Mouse (Mus musculus): ENCODE measurements around the gene Dennd1a.

The Dennd1a gene

DNA sequence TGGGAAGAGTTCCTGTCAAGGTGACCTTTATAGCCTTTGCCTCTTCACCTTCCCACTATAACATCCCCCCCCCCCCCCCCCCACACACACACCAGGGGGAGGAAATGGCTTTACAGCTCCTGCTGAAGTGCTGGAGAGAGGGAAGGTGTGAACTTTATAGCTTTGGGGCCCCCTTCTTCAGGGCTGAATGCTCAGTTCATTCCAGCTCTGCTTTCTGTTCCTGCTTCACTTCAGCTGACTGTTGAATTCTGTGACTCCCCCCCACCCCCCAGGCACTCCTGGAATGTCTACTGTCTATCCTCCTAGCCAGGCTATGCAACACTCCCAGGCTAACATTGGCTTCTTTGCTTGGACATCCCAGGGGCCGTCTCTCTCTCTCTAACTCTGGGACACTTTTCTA, 491.2 kb downstream of the Dennd1a start:
- in situ Hi-C loops (cut with MboI; ENCODE audit: unreplicated experiment in 2 of 2): loop anchor here in 1 of 2 experiments (25.0 kb wide), 1 partner anchor 1809 kb away; the partner anchor contains the start of gene Ttll11

DNA sequence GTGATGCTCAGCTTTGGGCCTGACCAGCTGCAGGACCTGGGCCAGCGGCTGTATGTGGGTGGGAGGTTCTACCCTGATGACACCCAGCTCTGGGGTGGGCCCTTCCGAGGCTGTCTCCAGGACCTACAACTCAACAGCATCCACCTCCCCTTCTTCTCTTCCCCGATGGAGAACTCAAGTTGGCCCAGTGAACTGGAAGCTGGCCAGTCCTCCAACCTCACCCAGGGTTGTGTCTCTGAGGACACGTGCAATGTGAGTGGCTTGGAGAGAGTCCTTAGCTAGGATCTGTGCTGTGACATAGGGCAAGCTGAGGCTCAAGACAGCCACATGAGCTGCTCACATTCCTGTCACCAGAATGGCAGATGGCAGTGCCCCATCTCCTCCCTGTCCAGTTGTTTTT, 495.9 kb downstream of the Dennd1a start:
- in situ Hi-C loops (cut with MboI; ENCODE audit: unreplicated experiment in 2 of 2): loop anchor here in 1 of 2 experiments (25.0 kb wide), 1 partner anchor 1804 kb away; the partner anchor contains the start of gene Ttll11

DNA sequence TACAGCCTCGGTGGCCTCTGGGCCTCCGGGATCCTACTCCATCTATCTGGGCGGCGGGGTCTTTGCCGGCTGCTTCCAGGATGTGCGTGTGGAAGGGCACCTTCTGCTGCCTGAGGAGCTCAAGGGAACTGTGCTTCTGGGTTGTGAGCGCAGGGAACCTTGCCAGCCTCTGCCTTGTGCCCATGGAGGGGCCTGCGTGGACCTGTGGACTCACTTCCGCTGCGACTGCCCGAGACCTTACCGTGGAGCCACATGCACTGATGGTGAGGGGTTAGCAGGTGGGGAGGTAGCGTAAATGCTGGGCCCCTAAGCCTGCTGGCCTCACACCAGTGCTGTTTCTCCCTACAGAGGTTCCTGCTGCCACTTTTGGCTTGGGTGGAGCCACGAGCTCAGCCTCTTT, 496.5 kb downstream of the Dennd1a start:
- in situ Hi-C loops (cut with MboI; ENCODE audit: unreplicated experiment in 2 of 2): loop anchor here in 1 of 2 experiments (25.0 kb wide), 1 partner anchor 1803 kb away; the partner anchor contains the start of gene Ttll11

DNA sequence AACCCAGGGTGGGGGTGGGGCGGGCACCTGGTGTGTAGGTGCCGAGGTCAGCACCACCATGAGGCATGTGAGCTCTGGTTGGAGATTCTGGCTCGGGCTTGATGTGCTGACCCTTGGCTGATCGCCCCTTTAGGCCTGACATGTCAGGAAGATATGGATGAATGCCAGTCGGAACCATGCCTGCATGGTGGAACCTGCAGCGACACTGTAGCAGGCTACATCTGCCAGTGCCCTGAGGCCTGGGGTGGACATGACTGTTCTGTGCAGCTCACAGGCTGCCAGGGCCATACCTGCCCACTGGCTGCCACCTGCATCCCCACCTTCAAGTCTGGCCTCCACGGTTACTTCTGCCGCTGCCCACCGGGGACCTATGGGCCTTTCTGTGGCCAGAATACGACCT, 497.2 kb downstream of the Dennd1a start:
- in situ Hi-C loops (cut with MboI; ENCODE audit: unreplicated experiment in 2 of 2): loop anchor here in 1 of 2 experiments (25.0 kb wide), 1 partner anchor 1803 kb away; the partner anchor contains the start of gene Ttll11

DNA sequence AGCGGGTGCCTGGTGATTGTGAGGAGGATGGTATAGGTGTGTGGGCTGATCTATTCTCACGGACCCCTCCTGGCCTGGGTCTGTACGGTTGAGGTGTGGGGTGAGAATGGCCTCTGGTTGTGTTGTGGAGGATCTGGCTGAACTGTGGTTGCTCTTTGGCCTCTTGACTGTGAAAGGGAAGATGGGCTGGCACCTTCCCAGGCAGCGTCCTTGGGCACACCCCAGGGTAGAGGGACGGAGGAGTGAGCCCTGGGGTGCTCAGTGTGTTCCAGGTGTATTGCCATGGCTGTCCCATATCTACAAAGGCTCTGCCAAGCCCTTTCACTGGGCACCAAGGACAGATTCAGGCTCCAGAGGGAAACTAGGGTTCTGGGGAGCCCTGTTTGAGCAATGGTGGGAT, 498.2 kb downstream of the Dennd1a start:
- in situ Hi-C loops (cut with MboI; ENCODE audit: unreplicated experiment in 2 of 2): loop anchor here in 1 of 2 experiments (25.0 kb wide), 1 partner anchor 1802 kb away; the partner anchor contains the start of gene Ttll11

DNA sequence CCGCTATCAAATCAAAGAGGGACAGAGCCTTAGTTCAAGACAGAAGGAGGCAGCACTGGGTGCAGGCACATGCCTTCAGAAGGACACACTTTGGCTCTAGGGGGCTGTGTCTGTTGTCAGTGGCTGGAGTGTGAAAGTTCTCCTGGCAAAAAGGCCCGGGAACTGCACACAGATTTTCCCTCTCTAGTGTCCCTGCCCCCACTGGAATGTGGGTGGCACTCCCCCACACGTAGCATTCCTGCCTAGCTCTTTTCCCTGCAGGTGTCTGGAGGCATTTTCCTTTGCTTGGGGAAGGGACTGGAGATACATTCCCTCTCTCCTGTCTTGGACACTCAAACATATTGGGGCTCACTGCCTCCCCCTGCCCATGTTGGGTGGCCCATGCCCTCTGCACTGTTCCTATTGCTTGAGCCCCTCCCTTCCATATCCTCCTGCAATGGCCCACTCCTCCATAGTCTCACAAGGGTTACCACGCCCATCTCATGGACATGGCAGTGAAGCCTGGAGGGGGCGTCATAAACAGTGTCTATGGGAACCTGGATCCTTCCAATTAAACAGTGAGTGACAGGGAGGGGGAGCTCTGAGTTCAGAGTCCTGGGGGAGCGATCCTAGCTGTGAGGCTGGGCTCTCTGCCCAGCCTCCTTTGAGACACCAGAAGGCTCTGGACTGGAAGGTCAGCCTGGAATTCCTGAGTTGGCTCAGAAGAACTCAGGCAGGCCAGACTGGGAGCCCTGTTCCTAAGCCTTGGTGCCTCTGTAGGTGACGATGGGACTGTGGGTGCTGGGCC, 498.8 kb downstream of the Dennd1a start:
- in situ Hi-C loops (cut with MboI; ENCODE audit: unreplicated experiment in 2 of 2): loop anchor here in 1 of 2 experiments (25.0 kb wide), 1 partner anchor 1801 kb away; the partner anchor contains the start of gene Ttll11

DNA sequence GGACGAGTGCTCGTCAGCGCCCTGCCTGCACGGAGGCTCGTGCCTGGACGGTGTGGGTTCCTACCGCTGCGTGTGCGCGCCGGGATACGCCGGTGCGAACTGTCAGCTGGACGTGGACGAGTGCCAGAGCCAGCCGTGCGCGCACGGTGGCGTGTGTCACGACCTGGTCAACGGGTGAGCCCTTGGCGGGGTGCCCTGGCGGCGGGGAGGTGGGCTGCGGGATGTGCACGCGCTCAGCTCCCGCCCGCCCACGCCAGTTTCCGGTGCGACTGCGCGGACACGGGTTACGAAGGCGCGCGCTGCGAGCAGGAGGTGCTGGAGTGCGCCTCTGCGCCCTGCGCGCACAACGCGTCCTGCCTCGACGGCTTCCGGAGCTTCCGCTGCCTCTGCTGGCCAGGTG, 500.7 kb downstream of the Dennd1a start:
- in situ Hi-C loops (cut with MboI; ENCODE audit: unreplicated experiment in 2 of 2): loop anchor here in 1 of 2 experiments (25.0 kb wide), 1 partner anchor 1799 kb away; the partner anchor contains the start of gene Ttll11

DNA sequence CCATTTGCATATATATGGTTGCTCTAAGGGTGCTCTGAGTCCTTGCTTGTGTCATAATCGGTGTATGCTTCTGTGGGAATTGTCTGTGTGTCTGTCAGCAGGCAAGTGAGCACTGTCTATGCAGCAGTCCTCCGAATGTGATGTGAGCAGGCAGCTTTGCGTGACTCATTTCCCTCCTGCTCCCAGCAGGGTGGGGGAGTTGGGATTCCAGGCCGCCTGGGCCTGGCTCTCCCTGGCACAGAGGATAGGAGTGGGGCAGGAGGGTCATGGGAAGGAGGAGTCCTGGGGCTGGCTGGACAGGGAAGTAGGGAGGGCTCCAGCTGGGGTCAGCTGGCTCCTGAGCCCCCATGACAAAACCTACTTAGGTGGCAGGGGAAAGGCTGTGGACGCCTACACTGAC, 502.7 kb downstream of the Dennd1a start:
- in situ Hi-C loops (cut with MboI; ENCODE audit: unreplicated experiment in 2 of 2): loop anchor here in 1 of 2 experiments (25.0 kb wide), 1 partner anchor 1797 kb away; the partner anchor contains the start of gene Ttll11

DNA sequence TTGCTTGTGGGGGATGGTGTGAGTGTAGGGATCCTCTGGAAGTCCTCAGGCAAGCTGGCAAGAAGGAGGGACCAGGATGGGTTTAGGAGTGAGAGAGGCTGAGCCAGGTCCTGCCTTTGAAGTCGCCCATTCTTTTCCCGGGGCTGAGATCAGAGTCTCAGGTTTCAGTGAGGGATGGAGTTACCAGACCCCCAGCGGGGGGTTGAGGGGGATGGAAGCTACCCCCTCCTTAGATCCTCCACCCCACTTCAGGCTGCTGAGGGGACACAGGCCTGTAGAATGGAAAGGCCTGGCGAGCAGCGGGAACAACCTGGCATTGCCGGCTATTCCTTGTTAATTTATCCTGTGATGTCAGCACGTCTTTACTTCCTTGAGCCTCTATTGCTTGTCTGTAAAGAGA, 505.2 kb downstream of the Dennd1a start:
- in situ Hi-C loops (cut with MboI; ENCODE audit: unreplicated experiment in 2 of 2): loop anchor here in 1 of 2 experiments (25.0 kb wide), 1 partner anchor 1795 kb away; the partner anchor contains the start of gene Ttll11

DNA sequence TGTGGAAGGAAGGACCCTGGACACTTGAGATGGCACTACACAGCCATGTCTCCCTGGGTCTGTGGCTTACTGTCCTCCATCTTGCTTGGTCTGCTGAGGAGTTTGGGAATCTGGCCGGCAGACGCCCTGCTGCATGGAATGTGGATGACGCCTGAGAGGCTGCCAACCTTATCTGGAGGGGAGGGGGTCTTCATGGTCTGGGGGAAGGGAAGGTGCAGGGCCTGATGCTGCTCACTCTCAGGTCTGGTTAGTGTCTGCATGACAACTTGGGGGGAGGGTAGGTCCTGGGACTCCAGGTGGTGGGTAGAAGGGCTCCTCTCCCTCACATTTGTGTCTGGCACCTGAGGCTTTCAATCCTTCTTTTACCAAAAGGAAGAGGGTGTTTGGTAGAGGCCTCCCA, 505.8 kb downstream of the Dennd1a start:
- in situ Hi-C loops (cut with MboI; ENCODE audit: unreplicated experiment in 2 of 2): loop anchor here in 1 of 2 experiments (25.0 kb wide), 1 partner anchor 1794 kb away; the partner anchor contains the start of gene Ttll11

DNA sequence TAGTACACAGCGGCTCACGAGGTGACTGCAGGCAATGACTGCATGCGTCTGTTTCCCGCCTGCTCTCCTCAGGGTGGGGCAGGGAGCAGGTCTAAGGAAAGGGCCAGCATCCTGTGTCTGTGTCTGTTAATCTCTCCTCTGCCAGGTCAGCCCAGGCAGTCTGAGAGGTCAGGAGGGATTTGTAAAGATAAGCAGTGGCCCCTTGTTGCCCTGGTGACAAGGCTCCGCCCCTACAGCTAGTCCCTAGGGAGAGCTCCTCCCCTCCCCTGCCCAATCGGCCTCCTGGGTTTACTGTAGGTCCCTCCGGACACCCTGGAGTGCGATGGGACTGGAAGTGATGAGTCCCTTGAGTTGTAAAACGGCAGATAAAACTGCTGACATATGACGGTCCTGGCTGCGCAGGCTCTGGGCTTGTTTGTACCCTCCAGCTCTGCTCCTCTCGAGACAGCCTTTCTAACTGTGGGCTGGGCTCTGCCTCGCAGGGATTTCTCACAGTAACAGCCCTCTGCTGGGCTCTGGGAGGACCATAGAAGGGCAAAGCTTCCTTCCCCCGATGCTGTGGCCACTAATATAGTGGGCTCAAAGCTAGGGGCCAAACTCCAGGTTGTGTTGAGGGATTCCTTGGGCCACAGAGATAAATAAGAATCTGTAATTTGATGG, 506.8 kb downstream of the Dennd1a start:
- in situ Hi-C loops (cut with MboI; ENCODE audit: unreplicated experiment in 2 of 2): loop anchor here in 1 of 2 experiments (25.0 kb wide), 1 partner anchor 1793 kb away; the partner anchor contains the start of gene Ttll11

DNA sequence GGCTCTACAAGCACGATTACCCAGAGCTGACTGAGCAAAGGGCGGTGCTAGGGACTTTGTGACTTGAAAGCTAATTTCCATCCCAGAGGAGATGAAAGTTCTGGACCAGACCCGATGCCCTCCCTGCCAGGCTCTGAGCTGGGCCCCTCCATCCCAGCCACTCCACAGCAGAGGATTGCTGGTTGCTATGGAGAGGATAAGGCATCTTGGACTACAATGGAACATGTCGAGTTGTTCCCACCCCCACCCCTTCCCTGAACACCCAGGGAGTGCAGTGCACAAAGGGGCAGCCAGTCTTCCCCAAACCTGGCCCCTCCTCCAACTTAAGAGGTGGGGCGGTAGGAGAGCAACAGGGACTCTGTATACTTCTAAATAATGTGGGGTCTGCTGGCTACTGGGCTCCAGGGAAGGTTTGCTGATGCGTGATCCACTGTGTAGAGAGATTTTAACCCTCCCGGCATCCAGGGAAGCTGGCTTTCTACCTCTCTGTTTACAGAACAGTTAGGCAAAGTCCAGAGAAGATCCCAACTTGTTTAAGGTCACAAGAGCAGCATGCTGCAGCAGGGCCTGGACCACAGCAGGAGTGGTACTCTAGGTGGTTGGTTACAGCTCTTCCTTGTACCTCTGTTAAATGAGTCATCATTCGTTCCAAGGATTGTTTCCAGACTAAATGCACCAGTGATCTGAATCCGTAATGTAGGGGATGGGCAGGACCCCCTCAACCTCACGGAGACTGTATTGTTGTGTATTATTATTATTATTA, 509.1 kb downstream of the Dennd1a start:
- in situ Hi-C loops (cut with MboI; ENCODE audit: unreplicated experiment in 2 of 2): loop anchor here in 1 of 2 experiments (10.0 to 25.0 kb wide), 2 partner anchors 173 to 1791 kb away; partner anchors contain the start of gene Ttll11

DNA sequence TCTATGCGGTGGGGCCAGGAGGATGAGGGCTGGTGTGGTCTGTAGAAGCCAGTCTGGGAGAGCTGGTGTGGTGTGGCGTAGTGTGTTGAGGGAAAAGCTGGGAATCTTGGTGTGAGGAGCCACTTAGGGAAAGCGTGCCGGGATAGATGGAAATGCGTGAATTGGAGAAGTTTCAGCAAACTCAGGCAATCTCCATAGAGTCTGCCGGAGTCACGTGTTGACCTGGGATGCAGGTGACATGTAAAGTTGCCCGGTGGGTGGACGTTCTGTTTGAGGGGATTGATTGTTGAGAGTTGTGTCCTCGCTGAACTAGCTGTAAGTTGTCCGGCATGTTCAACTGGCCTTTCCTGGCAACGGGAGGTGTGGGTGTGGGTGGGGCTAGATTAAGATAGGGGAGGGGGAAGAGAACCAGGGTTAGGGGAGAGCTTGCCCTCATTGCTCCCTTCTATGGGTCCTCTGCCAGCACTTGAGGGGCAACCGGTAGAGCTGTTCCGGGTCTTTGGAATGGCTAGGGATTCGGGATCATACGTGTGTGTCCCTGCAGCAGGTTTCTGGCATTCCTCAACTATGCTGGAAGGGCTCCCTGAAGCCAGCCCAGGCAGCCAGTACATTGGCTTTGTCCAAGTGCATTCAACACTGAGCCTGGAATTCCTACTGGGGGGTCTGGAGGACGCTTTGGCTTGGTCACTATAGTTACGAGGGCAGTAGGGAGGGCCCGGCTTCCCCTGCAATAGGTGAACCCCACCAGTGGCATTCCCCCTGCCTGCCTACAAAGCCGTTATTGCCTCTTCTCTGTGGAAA, 510.4 kb downstream of the Dennd1a start:
- in situ Hi-C loops (cut with MboI; ENCODE audit: unreplicated experiment in 2 of 2): loop anchor here in 1 of 2 experiments (10.0 to 25.0 kb wide), 2 partner anchors 172 to 1790 kb away; partner anchors contain the start of gene Ttll11

DNA sequence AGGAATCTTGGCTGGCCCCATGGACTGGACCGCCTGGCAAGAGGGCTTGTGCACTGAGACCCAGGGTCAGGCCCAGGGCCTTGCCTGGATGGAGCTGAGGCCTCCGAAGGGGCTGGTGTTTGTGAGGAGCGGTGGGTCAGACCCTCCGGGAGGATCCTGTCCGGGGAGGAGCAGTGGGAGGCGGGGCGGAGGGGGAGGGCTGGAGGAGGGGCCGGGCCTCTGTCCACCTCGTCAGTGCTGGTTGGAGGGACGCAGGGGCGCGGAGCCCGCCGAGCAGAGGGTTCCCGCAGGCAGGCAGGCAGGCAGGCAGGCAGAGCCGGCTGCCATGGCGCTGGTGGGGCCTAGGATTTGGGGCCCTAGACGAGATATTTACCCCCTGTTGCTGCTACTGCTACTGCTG, 511.2 kb downstream of the Dennd1a start, which contains the start of gene Crb2:
Gene Crb2, plus strand, starts transcription at position 234 of the 400 bp plus-strand sequence.
- in situ Hi-C loops (cut with MboI; ENCODE audit: unreplicated experiment in 2 of 2): loop anchor here in 1 of 2 experiments (10.0 to 25.0 kb wide), 2 partner anchors 171 to 1789 kb away; partner anchors contain the start of gene Ttll11

DNA sequence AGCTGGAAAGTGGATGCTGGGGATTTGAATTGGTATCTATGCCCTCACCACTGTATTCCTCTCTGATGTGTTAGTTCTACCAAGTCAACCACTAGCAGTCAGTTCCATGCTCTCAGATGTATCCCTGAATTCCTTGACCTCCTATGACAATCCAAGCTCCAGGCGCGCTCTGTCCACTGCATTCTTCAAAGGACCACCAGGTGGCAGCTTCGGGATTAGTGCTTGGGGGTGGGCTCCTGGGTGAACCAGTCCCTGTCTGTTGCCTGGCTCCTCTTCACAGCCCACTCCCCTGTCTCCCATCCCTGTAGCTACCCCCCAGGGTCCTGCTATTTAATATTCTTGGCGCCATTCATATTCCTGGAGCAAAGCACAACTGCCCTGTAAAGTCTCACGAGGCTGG, 512.6 kb downstream of the Dennd1a start:
- in situ Hi-C loops (cut with MboI; ENCODE audit: unreplicated experiment in 2 of 2): loop anchor here (5.0 to 25.0 kb wide), 5 partner anchors 137 to 392 kb away; no protein-coding TSS in a partner anchor

DNA sequence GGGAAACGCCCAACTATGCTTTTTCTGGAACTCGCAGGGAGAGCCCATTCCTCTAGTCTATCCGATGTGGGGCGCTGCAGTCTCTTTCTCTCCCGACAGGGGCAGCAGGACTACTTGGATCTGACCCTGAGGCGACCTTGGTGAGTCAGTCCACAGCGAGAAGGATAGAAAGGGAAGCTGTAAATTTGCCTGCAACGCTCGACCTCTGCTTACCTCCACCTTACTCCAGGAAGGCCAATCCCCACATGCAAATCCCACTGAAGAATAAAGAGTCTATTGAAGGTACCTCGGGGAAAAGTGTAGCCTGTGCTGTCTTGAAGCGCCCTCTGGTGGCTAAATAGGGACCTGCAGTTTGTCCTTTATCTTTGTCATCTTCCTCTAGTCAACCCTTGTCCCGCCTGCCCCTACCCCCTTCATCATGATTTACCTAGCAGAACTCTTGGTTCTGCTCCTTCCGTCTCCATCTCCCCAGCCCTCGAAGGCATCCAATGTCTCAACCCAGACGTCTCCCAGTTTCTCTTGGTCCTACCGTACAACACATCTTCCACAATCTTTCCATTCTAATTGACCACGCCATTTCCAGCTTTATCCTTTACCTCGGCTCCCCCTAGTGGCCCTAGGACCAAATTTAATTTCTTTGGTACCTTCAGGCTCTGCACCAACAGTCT, 515.4 kb downstream of the Dennd1a start:
- in situ Hi-C loops (cut with MboI; ENCODE audit: unreplicated experiment in 2 of 2): loop anchor here (5.0 to 25.0 kb wide), 5 partner anchors 134 to 389 kb away; no protein-coding TSS in a partner anchor

DNA sequence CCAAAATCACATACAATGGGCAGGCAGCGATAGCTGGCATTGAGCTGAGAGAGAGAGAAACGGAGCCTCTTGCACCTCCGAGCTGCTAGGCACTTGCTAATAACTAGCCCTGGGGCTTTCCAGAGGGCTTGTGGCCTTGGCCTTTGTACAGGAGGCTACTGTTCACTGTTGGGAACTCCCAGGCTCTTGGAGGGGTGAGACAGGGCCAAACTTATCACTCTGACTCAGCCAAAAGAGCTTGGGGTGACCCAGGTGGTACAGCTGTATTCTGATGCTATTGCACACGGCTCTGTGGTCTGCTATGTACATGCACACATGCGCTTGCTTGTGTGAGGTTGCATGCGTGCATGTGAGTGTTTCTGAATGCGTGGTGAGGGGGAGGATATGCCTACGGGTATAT, 517.4 kb downstream of the Dennd1a start:
- in situ Hi-C loops (cut with MboI; ENCODE audit: unreplicated experiment in 2 of 2): loop anchor here (5.0 to 25.0 kb wide), 9 partner anchors 37 to 387 kb away; no protein-coding TSS in a partner anchor

DNA sequence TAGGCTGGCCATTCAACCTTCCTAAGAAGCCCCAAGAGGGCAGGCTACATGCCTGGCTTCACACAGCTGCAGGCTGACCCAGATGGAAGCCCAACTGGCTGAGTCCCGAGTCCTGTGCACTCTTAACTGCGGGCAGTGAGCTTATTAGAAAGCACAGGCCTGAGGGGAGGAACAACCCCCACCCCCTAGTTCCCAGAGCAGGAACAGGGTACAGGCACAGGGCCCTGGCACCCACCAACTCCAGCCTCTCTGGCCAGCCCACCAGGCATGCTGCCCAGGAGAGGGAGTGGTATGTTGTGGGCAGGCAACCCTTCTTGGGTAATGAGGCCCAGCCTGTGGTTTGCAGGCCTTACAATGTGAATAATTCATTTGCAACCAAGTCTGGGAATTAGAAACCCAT, 518.3 kb downstream of the Dennd1a start:
- in situ Hi-C loops (cut with MboI; ENCODE audit: unreplicated experiment in 2 of 2): loop anchor here (5.0 to 25.0 kb wide), 5 partner anchors 37 to 132 kb away; no protein-coding TSS in a partner anchor
